Mouse (Mus musculus): ENCODE results near the gene Kif14.

DNA sequence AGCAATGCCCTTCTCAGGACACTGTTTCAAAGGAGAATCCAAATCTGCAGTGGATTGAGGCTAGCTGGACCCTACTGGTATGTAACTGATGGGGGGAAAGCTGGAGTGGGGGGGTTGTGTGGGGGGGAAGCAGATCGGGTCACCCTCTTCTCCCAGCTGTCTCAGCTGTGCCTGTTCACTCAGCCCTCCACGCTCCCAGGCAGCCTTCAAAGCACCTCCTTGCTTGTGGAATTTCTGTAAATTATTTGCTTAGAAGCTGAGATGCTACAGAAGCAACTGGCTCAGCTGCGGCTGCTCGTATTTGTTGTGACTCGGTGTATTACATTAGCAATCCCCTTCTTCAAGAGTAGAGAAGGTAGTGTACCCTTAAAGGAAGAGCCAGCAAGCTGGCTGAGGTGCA is 93.1 kb downstream of the Kif14 start:
- TF ChIP-seq CTCF (IDR thresholded peaks at IDR 0.05) (no peak), EP300 (IDR thresholded peaks at IDR 0.05) (no peak)

Measured in lung, postnatal 0 days (tissue).